Mouse (Mus musculus): ENCODE data around the gene Pfkfb1.

DNA sequence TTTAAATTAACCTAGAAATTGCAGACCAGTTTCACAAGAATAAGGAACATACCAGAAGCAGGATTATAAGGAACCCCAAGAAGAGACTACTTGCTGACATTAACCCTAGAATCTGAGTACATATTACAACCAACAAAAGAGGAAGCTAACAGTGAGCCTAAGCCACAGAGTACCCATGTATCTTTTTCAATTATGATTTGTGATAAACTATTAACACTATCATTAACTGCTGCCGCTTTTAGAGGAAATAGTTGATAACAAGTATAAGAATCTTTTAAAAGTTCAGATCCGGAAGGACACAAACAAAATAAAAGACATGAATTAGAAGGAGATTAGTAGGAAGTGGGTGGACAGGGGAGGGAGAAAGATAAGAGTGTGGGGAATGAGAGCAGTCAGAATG, 47.9 kb upstream of the Pfkfb1 start:
- no peak for TF ChIP-seq CTCF (IDR thresholded peaks at IDR 0.05; ENCODE audit: extremely low read depth, insufficient read depth, low read length)
- no peak for TF ChIP-seq POLR2A (IDR thresholded peaks at IDR 0.05; ENCODE audit: extremely low read depth, insufficient read depth, low read length)
